Mouse (Mus musculus) intestine, postnatal 0 days (tissue): Measurements from ENCODE around the gene Corin. TPM values are rescaled to one million over a fixed set of nuclear protein-coding genes. Genes with fewer than 3 reads are reported as not detected.

Experiments used
- ATAC-seq: fragments of 200-750 bp; cut with Nextera tagmentation; 2 replicates; pipeline ENCODE4 v1.8.0; 2017; ENCODE audit warnings: mild to moderate bottlenecking, moderate TSS enrichment, moderate library complexity
- H3K27ac ChIP-seq: fragments of 300-500 bp; sonication (generic); 2 replicates; pipeline ENCODE4 v1.5.1; 2014; ENCODE audit warnings: mild to moderate bottlenecking, low read depth, low read length, moderate library complexity
- H3K27me3 ChIP-seq: fragments of 300-500 bp; sonication (generic); replicated peaks from 2 replicates; pipeline ENCODE4 v1.6.1; 2014; ENCODE audit warnings: low read length, mixed read lengths; ENCODE audit not compliant: control insufficient read depth, insufficient read depth
- H3K36me3 ChIP-seq: fragments of 300-500 bp; sonication (generic); 2 replicates; pipeline ENCODE4 v1.6.1; 2014; ENCODE audit warnings: mild to moderate bottlenecking, moderate library complexity; ENCODE audit not compliant: control insufficient read depth, insufficient read depth
- H3K4me1 ChIP-seq: fragments of 300-500 bp; sonication (generic); replicated peaks from 2 replicates; pipeline ENCODE4 v1.6.1; 2014; ENCODE audit warnings: antibody characterized with exemption, low read length, mixed read lengths; ENCODE audit not compliant: control insufficient read depth, insufficient read depth
- H3K4me2 ChIP-seq: fragments of 300-500 bp; sonication (generic); replicated peaks from 2 replicates; pipeline ENCODE4 v1.6.1; 2014; ENCODE audit warnings: low read depth, mild to moderate bottlenecking, moderate library complexity
- H3K4me3 ChIP-seq: fragments of 300-500 bp; sonication (generic); 2 replicates; pipeline ENCODE4 v1.5.1; 2014; ENCODE audit warnings: low read depth, low read length
- H3K9ac ChIP-seq: fragments of 300-500 bp; sonication (generic); 2 replicates; pipeline ENCODE4 v1.6.1; 2014; ENCODE audit warnings: mild to moderate bottlenecking, low read depth, low read length
- H3K9me3 ChIP-seq: fragments of 300-500 bp; sonication (generic); 2 replicates; pipeline ENCODE4 v1.6.1; 2016; ENCODE audit warnings: mixed run types; ENCODE audit not compliant: control insufficient read depth
- CTCF ChIP-seq: sonication (generic); IDR thresholded peaks from 2 replicates; pipeline ENCODE4 v1.5.1; 2016; ENCODE audit warnings: low read depth, mild to moderate bottlenecking, control low read depth, antibody characterized with exemption, moderate library complexity
- WGBS: fragments of 180-500 bp; shearing (Covaris S2); extraction: QIAGEN DNeasy Blood & Tissue Kit; methylation state at CpG from one replicate; pipeline ENCODE4 v1.1.7; 2014; 5-methylcytosine and 5-hydroxymethylcytosine counted together
- polyA plus RNA-seq: library from polyadenylated mRNA; unstranded; fragments of >200 nt; fragmentation: Nextera tagmentation; extraction: Ambion mirVana; gene quantifications from 2 replicates; pipeline ENCODE4 v1.2.1, GENCODE M21; 2015

The Corin gene
- polyA plus RNA-seq, 1 experiment from 2014 or later, result 0.09 TPM

GRCm38 (mm10) chr5:72501763-72502162 is 2.5 kb downstream of the Corin start:
- Histone ChIP-seq H3K27ac (no peak overlapping the region), H3K4me1 (no peaks in the 10 kb centered on the region), H3K27me3 (peaks cover 29% of the 10 kb centered on the region), H3K9ac (no peak overlapping the region), H3K36me3 (no peaks in the 10 kb centered on the region), H3K4me3 (no peak overlapping the region), H3K9me3 (no peaks in the 10 kb centered on the region), H3K4me2 (no peak overlapping the region)
- WGBS, result 51% methylated on average over 3 of the region's 3 CpGs
- no peak for ATAC-seq
- no peak for TF ChIP-seq CTCF

DNA sequence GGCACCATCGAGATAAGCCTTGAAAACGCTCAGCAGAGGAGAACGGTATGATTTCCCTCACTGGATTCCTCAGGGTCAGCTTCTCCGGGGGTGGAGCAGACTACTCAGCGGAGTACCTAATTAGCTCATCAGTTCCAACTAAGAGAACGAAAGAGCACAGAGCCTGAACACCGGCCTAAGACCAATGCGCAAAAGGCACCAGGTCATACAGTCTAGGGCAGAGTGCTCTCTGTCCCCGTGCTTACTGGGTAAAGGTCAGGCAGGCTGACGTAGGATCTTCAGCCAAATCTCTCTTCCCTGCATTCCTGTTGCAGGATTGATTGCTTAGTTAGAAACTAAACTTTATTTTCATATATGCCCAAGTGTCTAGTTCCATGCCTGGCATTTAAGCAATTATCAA is 6.0 kb downstream of the Corin start:
- no peaks in the 10 kb centered on the region for H3K36me3 ChIP-seq
- no peak overlapping the region for H3K4me2 ChIP-seq
- 54% methylated on average over 10 of the region's 10 CpGs for WGBS
- peaks cover 13% of the 10 kb centered on the region for H3K27me3 ChIP-seq
- H3K9me3 ChIP-seq, result no peaks in the 10 kb centered on the region
- no peak for ATAC-seq
- H3K27ac ChIP-seq, result no peak overlapping the region
- no peak overlapping the region for H3K4me3 ChIP-seq
- H3K9ac ChIP-seq, result no peak overlapping the region
- TF ChIP-seq CTCF, result no peak
- no peaks in the 10 kb centered on the region for H3K4me1 ChIP-seq

DNA sequence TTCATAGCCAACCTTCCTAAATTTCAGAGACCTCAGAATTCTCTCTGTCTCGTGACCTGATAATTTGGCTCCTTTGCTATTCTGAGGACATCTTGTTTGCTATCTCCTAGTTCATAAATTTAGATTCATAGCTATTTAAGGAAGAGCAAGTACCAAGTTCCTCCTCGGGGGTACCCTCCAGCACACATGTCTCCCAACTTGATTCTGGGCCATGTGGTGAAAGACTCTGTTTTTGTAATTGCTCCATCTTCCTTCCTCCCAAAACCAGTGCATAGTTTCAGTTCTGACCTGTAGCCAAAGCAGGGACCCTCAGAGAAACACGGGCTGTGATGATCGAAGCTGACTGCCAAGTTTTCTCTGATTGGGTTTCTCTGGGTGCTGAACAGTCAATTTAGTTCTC is 7.5 kb downstream of the Corin start:
- no peak for TF ChIP-seq CTCF
- Histone ChIP-seq H3K4me2 (no peak overlapping the region), H3K9ac (no peak overlapping the region), H3K27me3 (no peaks in the 10 kb centered on the region), H3K4me3 (no peak overlapping the region), H3K4me1 (no peaks in the 10 kb centered on the region), H3K9me3 (no peaks in the 10 kb centered on the region), H3K27ac (no peak overlapping the region), H3K36me3 (no peaks in the 10 kb centered on the region)
- no peak for ATAC-seq
- 74% methylated on average over 4 of the region's 4 CpGs for WGBS

- ATAC-seq, result no peak
- no peaks in the 10 kb centered on the region for H3K36me3 ChIP-seq
- H3K4me2 ChIP-seq, result no peak overlapping the region
- no peak overlapping the region for H3K9ac ChIP-seq
- WGBS, result 72% methylated on average over 7 of the region's 7 CpGs
- H3K9me3 ChIP-seq, result no peaks in the 10 kb centered on the region
- no peak overlapping the region for H3K4me3 ChIP-seq
- no peak for TF ChIP-seq CTCF
- no peaks in the 10 kb centered on the region for H3K27me3 ChIP-seq
- H3K27ac ChIP-seq, result no peak overlapping the region
- no peaks in the 10 kb centered on the region for H3K4me1 ChIP-seq
Measured at GRCm38 (mm10) chr5:72493906-72494305, 10.4 kb downstream of the Corin start.

GRCm38 (mm10) chr5:72491232-72491631 is 13.0 kb downstream of the Corin start:
- no peak for TF ChIP-seq CTCF
- Histone ChIP-seq H3K4me3 (no peak overlapping the region), H3K9ac (no peak overlapping the region), H3K9me3 (no peaks in the 10 kb centered on the region), H3K4me1 (no peaks in the 10 kb centered on the region), H3K36me3 (no peaks in the 10 kb centered on the region), H3K4me2 (no peak overlapping the region), H3K27ac (no peak overlapping the region), H3K27me3 (no peaks in the 10 kb centered on the region)
- WGBS, result 44% methylated on average over 2 of the region's 2 CpGs
- no peak for ATAC-seq

GRCm38 (mm10) chr5:72480456-72480855 is 23.8 kb downstream of the Corin start:
- no peak for ATAC-seq
- no peaks in the 10 kb centered on the region for H3K27me3 ChIP-seq
- TF ChIP-seq CTCF, result no peak
- H3K9ac ChIP-seq, result no peak overlapping the region
- WGBS, result 57% methylated on average over 7 of the region's 7 CpGs
- no peak overlapping the region for H3K4me2 ChIP-seq
- H3K36me3 ChIP-seq, result no peaks in the 10 kb centered on the region
- no peaks in the 10 kb centered on the region for H3K4me1 ChIP-seq
- no peak overlapping the region for H3K27ac ChIP-seq
- no peaks in the 10 kb centered on the region for H3K9me3 ChIP-seq
- no peak overlapping the region for H3K4me3 ChIP-seq
